Mouse (Mus musculus): ENCODE data around the gene Trim17. TPM values are rescaled to one million over a fixed set of nuclear protein-coding genes. Genes with fewer than 3 reads are reported as not detected.

The Trim17 gene
- 0.48 TPM for polyA plus RNA-seq (2017; shearing (Covaris generic))

GRCm38 (mm10) chr11:58954420-58955142 is at the start of gene Trim17, which contains the start of gene Hist3h2a:
Trim17 (plus strand) TSS chr11:58954685.
Hist3h2a (plus strand) TSS chr11:58954685.

GRCm38 (mm10) chr11:58917745-58918366 is 36.6 kb upstream of the Trim17 start, which contains the start of gene Btnl10:
Btnl10 (plus strand) TSS chr11:58917908.

GRCm38 (mm10) chr11:58938322-58939087 is 16.0 kb upstream of the Trim17 start, which contains the start of gene Rnf187:
Rnf187 (minus strand) TSS chr11:58938916.

GRCm38 (mm10) chr11:58948542-58949479 is 5.7 kb upstream of the Trim17 start, which contains the start of gene Hist3h2ba:
Hist3h2ba (plus strand) TSS chr11:58948920.

GRCm38 (mm10) chr11:58978027-58978705 is 23.7 kb downstream of the Trim17 start, which contains the start of gene Trim11:
Trim11 (plus strand) TSS chr11:58978093.

Other genes starting within 250 kb of the Trim17 start
- 0.18 TPM for gene Olfr318, start 230.7 kb upstream of the Trim17 start, polyA plus RNA-seq (2017; shearing (Covaris generic))
- not detected for gene Olfr317, start 215.5 kb upstream of the Trim17 start, polyA plus RNA-seq (2017; shearing (Covaris generic))
- gene Olfr316, start 202.0 kb upstream of the Trim17 start, polyA plus RNA-seq (2017; shearing (Covaris generic)) = 0.16 TPM
- not detected for gene Olfr315, start 181.5 kb upstream of the Trim17 start, polyA plus RNA-seq (2017; shearing (Covaris generic))
- gene Olfr314, start 171.7 kb upstream of the Trim17 start, polyA plus RNA-seq (2017; shearing (Covaris generic)) = 0.28 TPM
- gene Fam183b, start 152.7 kb upstream of the Trim17 start, polyA plus RNA-seq (2017; shearing (Covaris generic)) = not detected
- not detected for gene Olfr313, start 139.7 kb upstream of the Trim17 start, polyA plus RNA-seq (2017; shearing (Covaris generic))
- gene Olfr312, start 125.4 kb upstream of the Trim17 start, polyA plus RNA-seq (2017; shearing (Covaris generic)) = 0.13 TPM
- 0.23 TPM for gene Olfr311, start 115.4 kb upstream of the Trim17 start, polyA plus RNA-seq (2017; shearing (Covaris generic))
- gene Gm12258, start 107.5 kb upstream of the Trim17 start, polyA plus RNA-seq (2017; shearing (Covaris generic)) = 2.9 TPM
- gene 2810021J22Rik, start 87.5 kb upstream of the Trim17 start, polyA plus RNA-seq (2017; shearing (Covaris generic)) = 1.9 TPM
- gene Zfp39, start 50.5 kb upstream of the Trim17 start, polyA plus RNA-seq (2017; shearing (Covaris generic)) = 1.5 TPM
- gene Btnl10, start 36.8 kb upstream of the Trim17 start, polyA plus RNA-seq (2017; shearing (Covaris generic)) = 0.44 TPM
- 201 TPM for gene Rnf187, start 15.8 kb upstream of the Trim17 start, polyA plus RNA-seq (2017; shearing (Covaris generic))
- gene Hist3h2ba, start 5.8 kb upstream of the Trim17 start, polyA plus RNA-seq (2017; shearing (Covaris generic)) = 11.9 TPM
- 23.4 TPM for gene Hist3h2a, start within 50 bp of the Trim17 start, polyA plus RNA-seq (2017; shearing (Covaris generic))
- gene Trim11, start 23.4 kb downstream of the Trim17 start, polyA plus RNA-seq (2017; shearing (Covaris generic)) = 38.8 TPM
- gene Obscn, start 181.7 kb downstream of the Trim17 start, polyA plus RNA-seq (2017; shearing (Covaris generic)) = 0.12 TPM
- gene Iba57, start 209.1 kb downstream of the Trim17 start, polyA plus RNA-seq (2017; shearing (Covaris generic)) = 11.0 TPM
- not detected for gene Gjc2, start 228.5 kb downstream of the Trim17 start, polyA plus RNA-seq (2017; shearing (Covaris generic))
- 51.1 TPM for gene Guk1, start 237.5 kb downstream of the Trim17 start, polyA plus RNA-seq (2017; shearing (Covaris generic))
- gene Mrpl55, start 247.8 kb downstream of the Trim17 start, polyA plus RNA-seq (2017; shearing (Covaris generic)) = 21.3 TPM